Mouse (Mus musculus) spleen, adult 2 months (tissue): ENCODE measurements at regions not wholly inside any gene's neighbourhood (a gene's known extent, or its start where the extent isn't known, plus 50 kb on each side); places are given as distances from the start of the nearest gene placed in this dataset.

Source experiments
- CTCF ChIP-seq: fragments of 200-500 bp; IDR thresholded peaks from 2 replicates; pipeline ENCODE4 v1.5.1; 2011; ENCODE audit warnings: mild to moderate bottlenecking, inconsistent platforms; ENCODE audit not compliant: insufficient read depth, insufficient read length, insufficient replicate concordance; ENCODE audit errors: extremely low read depth
- POLR2A ChIP-seq: fragments of 200-500 bp; IDR thresholded peaks from 2 replicates; pipeline ENCODE4 v1.6.1; 2011; ENCODE audit warnings: low read depth, low read length, inconsistent platforms

- TF ChIP-seq CTCF (no peak), POLR2A (no peak)
Measured at GRCm38 (mm10) chr16:70259364-70259763, 54.4 kb upstream of the Gbe1 start.
